Mouse (Mus musculus): ENCODE results near the gene Nrxn3. TPM values are rescaled to one million over a fixed set of nuclear protein-coding genes. Genes with fewer than 3 reads are reported as not detected.

Gene Nrxn3
- total RNA-seq, 2 experiments from 2014 or later: 0.57 to 0.97 TPM

DNA sequence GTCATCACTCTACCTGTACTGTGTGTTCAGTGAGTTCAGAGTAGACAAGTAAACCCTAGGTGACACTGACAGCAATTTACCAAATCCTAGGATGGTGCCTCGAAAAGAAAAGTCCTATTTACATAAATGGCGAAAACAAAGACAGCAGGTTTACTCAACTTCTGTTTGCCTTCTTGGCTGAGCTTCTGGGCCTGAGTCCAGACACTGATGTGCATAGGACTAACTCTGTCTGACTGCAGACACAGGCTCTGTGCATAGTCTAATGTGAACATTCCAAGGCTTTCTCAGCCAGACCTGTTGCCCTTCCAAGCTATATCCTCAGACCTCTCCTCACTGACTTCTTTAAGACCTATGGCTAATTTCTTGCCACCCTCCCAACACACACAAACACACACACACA, 1095.5 kb downstream of the Nrxn3 start:
- DNase-seq: peak; percentile 4

DNA sequence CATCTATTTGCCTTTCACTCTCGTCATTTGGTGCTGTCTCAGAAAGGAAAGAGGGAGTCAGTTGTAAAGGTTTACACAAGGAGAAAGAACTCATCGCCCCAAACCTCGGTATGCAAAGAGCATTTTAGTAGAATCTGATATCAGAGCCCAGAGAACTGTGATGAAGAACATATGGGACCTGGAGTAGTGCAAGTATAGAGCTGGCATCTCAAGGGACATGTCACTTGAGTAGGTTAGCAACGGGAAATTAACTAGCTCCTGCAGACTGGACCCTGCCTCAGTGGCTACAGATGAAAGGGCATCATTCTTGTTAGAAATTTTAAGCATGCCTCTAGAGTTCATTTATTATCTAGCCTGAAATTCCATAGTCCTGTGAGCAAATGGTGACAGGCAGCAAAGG, 1099.5 kb downstream of the Nrxn3 start:
- DNase-seq: no peak

DNA sequence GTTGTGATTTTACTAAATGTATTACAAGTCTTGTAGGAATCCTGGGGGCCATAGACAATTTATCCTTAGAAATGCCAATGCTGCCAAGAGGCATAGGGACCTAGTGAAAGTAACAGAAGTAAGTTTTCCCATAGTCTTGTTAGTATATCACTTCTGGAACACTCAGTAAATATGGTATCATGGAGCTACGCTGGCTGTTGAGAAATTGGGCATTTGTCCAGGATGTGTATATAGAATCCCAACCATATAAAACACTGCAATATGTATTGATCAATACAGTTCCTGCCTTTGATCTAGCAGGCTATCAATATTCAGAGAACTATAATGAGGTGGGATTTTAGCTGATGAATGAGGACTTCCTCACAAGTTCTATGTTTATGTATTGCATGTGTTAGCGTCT, 1107.3 kb downstream of the Nrxn3 start:
- DNase-seq: no peak

DNA sequence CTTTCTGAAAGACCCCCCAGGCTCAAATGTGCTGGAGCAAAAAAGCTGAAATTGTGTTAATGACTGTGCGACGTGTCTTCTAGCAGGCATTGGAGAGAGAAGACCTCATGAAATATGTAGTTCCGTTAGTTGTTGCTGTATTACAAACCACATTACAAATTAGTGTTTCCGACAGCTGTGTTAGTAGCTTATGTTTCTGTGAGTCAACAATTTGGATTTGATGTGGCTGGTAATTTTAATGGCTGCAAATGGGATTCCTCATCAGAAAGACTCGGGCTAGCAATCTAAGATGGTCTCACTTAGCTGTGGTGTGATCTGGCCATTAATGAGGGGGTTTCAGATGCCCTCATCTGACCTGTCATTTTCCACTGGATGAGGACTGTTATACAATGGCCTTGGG, 1107.7 kb downstream of the Nrxn3 start:
- no peak for DNase-seq

DNA sequence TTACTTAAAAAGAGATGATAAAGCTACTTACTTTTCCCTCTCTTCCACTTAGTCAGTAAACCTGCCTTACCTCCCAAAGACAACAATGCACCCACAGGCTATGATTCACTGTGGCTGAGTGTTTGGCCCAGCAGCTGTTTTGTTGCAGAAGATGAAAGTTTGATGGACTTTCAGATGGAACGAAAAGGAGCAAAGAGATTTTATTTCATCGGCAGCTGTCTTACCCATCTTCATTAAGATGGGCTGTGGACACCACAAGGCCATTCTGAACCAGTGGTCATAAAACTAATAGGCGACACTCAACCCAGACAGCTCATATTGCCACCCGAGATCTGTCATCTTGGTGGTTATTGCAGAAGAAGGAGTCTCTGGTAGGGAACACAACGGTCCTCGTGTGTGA, 1108.6 kb downstream of the Nrxn3 start:
- no peak for DNase-seq

DNA sequence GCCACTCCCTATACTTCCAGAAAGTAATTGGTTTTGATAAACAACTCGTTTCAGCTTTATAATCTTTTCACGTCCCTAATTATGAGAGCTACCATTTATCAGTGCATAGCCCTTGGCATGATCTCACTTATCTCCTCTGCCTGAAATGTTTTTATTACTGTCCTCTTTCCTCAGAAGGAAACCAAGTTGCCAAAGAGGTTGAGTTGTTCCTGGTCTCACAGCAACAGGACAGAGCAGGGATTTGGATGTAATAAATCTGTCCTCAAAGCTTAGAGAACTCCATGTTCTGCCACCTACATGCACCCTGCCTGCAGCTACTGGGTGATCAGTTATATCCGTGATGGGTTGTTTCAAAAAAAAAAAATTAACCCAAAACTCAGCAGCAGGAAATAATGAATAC, 1113.6 kb downstream of the Nrxn3 start:
- no peak for DNase-seq

DNA sequence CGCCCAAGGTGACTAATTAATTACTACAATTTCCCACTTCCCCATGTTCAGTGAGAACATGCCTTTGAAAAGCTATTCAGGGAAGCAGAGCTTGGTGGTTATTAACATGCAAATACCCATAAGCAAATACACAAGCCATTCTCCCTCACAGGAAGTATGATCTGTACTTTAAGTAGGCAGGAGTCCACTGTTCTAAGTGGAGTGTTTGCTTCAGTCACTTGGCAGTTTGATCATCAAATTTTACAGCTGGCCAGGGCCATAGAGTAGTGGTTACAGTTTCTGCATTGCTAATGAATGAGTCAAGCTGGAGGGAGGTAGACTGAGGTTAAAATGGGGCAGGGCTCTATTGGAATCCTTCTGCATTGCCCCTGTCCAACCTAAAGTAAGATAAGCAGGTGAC, 1120.2 kb downstream of the Nrxn3 start:
- no peak for DNase-seq

DNA sequence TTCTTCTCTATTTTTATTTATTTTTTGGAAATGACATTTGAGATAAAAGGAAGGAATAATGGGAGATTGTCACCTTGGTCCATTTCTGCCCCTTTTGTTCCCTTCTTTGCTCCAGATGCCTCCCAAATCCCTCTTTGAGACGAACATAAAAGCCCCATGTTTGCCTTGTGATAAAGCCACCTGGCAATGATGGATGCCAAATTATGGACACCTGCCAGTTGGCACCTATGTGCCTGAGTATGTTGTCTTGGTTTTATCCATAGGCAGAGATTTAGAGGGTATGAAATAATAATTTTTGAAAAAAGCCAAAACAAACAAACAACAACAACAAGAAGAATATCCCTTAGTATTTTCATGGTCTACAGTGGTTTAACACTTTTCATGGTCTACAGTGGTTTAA, 1125.4 kb downstream of the Nrxn3 start:
- no peak for DNase-seq

DNA sequence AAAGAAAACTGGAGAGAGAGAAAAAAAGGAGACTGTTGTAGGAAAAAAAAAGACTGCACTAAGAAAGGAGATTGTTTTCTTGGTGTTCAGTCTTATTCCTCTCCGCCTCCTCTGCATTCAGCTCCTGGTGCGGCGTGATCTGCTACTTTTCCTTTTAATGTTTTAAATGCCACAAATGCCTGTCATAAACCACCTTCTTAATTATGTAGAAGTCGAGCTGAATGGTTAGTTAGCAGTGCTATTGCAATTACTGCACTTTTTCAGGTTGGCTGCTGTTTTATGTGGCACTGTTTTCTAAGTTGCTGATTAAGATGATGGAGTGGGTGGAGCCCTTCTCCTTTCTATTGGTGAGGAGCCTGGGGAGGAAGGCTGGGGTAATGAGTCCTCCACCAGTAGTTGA, 1131.7 kb downstream of the Nrxn3 start:
- no peak for DNase-seq

DNA sequence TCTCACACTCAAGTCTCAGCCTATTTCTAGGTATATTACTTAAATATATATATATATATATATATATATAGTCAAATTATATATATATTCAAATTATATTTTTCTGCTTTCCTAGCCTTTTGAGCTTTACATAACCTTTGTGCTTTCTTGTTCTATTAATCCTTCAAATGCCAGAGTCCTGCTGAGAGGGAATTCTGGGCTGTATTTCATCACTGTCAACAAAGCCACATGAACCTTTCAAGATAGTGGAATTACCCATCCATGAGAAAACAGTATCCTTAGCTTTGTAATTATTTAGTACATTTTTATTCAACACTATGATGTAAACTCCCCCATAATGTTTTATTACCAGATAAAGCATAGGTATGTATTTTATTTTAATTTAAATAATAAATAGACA, 1144.4 kb downstream of the Nrxn3 start:
- DNase-seq: no peak

DNA sequence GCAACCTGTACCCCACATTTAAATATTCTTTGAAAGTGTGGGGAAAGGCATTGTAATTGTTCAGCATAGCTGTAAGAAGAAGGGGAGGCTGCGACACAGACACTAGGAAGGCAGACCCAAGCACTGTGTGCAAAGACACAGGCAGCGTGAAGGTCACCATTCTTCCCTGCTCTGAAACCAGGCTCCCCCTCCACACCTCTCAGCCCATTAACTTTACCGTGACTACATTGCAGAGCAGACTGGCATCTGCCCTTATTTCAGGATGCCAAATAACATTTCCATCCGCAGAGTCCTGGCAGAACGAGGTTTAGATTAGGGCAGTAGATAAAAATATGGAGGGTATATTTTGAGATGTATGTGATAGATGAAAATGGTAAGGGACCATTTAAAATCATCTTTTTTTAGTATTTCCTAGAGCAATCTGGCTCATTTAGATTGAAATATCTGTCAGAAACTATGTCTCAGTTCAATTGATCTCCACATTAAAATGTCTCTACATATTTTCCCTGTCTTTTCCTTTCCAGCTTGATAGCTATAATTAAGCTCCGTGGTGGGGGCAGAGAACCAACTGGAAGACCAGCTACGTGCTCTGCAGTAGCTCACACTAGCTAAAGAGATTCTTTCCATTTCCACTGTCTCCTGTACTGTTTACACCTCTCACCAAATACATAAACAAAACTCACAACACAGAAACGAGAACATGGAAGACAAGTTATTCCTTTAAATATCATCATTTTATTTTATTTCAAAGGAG, 1160.1 kb downstream of the Nrxn3 start:
- no peak for DNase-seq

DNA sequence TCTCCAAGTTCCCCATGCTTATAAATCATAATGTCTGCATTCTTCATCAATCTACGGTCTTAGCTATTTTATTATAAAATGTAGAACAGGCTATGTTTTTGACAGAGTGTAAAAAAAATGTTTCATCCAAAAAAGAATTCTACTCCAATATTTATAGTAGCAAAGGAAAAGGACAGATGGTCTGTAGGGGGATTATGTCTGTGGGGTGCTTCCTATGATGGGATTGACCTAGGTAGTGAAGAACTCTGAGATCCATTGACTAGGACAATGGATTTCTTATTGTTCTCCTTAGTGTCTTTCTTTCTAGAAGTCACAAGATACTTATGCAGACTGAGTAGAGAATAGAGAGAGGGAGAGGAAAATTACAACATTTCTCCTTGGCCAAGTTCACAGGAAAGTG, 1161.9 kb downstream of the Nrxn3 start:
- no peak for DNase-seq

DNA sequence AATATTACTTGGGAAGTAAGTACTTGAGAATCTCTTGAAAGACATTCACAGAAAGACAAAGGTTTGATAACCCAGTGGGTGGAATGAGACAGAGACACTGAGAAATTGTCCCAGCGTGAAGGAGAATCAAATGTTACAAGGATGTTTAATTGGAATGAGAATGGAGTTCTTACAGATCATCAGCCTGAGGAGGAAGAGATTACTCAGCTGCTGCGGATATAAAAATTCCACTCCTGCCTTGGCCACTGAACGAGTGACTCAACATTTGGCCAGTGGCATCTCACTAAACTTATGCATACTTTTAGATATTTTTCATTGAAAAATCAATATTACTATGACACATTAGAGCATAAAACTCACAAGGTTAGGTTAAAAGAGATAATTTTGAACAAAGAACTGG, 1166.0 kb downstream of the Nrxn3 start:
- peak; percentile 3 for DNase-seq

DNA sequence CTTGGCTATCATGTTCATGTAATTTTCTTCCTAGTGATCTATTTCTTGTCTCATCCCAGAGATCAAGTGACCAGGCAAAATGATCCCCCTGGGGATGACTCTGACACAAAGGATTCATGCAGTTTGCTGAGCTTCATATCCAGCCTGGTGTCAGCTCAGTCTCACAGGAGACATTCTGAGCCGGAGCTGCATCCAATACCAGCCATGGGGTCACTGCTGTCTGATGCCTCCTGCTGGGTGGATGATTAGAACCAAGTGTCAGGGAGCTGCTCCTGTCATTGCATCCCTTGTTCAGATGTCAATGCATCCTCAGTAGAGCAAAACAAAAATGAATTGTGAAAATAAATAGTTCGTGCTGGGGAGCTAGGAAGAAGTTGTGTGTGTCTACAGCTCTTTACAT, 1174.2 kb downstream of the Nrxn3 start:
- DNase-seq: no peak

DNA sequence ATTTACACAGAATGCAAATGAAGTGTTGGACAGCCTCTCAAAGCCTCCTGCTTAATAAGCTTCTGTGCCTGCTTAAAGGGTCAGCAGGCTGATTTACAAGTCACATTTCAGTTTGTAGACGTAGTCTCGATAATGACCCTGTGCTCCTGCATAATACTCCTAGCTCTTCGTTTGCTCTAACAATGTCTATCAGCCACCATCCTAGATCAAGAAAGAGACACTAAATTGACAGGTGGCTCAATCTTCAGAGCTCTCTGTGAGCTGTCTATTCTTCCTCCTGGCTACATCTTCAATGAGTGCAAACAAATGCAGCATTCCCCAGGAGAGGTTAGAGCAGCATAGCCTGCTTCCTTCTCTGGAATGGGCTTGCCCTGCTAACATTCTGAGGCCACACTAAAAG, 1186.9 kb downstream of the Nrxn3 start:
- DNase-seq: no peak

DNA sequence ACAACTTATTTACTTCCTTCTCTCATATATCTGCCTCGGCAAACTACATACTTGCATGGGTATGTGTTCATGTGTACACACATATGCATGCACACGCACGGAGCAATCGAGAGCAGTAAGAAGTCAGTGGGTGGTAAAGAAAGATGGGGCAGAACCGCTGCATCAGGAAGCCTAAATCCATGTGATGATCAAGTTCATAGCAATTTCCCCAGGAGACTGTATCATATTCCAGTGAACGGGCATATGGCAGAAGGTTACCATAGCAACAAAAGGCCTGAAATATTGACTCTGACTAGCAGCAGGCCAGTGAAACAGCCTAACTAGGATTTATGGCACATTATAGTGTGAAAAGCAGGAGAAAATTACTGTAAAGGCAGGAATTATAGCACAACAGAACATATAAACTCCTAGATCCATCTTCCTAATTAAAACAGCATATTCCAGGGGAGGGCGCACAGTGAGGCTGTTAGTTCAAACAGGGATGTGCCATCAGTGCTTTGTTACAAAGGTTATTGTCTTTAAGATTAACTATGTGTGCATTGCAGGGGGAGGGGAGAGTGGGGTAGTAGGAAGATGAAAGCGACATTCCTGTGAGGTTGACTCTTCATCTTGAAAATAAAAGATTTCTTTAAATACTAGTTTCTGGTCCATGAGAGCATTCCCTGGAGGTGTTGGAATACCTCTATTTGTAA, 1195.6 kb downstream of the Nrxn3 start:
- DNase-seq: no peak

DNA sequence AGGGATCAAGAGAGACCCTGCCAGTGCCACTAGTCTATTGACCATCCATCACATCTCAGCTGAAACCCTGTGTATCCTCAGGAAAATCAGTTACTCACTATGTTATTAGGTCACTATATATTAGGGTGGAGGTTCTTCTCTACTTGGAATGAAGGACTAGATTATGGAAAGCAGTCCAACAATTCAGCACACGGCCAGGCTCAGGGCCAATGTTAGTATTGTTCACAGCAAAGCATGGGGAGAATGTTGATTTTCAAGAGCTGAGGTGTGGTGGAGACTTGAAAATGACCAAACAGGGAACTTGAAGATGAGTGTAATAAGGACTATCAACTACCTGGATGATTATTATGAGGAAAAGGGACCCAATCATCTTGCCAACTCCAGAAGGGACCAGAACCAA, 1209.7 kb downstream of the Nrxn3 start:
- DNase-seq: no peak

DNA sequence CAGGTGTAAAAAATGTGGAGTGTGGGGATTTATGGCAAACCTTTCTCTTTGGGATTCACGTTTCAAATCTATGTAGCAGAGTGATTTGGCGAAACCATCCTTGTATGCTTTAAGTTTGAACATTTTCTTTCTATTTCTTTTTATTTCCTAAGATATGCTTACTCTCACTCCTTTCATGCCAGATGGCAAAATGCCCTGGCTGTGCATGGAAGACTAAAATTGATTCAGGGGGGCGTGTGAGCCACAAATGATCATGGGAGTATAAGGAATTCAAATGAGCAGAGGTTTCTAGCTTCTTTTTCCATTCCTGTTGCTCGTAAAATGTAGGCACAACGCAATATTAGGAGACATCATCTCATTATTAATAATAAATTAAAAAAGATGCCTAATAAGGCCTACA, 1211.0 kb downstream of the Nrxn3 start:
- DNase-seq: no peak

DNA sequence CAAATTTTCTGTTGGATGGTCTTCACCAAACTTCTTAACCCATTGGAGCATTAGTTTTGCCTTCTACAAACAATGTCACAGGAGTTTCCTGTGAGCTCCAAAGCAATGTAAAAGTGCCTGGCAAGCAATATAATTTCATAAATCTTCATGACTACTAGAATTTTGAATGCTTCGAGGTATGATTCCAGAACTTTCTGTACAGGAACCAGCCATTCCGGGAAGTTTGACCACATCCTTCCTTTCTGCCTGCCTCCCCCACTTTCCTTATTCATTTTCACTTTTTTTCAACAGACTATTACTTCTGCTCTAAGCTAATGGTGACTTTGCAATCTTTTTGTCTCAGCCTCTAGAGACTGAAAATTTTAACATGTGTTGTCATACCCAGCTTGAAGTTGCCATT, 1218.1 kb downstream of the Nrxn3 start:
- DNase-seq: no peak

DNA sequence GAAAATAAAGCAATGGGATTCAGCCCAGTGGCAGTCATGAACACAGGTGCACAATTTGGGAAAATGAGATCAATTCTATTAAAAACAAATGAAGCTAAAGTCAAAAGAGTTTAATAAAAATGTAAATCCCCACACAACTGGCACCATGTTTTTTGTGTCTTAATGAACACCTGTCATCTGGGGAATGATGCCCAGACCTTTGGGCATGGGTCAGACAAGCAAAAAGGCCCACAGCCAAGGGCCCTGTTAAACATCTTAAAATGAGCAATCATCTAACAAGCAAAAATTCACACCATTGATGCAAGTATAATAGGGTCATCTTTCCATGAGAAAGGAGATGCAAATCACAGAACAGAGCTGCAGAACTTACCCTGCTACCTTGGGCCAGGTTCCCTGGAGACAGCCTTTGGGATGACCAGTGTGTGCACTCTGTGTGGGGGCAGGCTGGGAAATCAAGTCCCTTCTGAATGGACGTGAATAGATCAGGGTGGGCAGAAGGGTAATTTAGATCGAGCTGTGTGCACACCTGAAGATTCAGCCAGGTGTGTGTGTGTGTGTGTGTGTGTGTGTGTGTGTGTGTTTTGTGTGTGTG, 1223.3 kb downstream of the Nrxn3 start:
- no peak for DNase-seq

DNA sequence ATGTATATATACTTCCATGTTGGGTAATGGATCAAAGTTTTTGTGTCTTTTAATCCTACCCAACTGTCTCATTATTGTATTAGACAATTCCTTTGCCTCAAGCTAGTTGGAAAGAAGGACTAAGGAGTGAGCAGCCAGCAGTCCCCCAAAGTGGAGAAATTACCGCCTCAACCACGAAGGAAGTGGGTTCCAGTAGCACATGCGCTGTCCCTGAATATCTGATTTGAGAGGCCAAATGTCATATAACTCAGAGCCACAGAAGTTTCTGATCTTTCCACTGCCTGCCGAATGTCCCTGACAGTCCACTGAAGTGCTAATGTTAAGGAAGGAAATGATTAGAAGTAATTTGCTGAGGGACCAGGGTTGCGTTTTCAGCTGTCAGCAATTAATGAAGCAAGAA, 1223.8 kb downstream of the Nrxn3 start:
- no peak for DNase-seq

DNA sequence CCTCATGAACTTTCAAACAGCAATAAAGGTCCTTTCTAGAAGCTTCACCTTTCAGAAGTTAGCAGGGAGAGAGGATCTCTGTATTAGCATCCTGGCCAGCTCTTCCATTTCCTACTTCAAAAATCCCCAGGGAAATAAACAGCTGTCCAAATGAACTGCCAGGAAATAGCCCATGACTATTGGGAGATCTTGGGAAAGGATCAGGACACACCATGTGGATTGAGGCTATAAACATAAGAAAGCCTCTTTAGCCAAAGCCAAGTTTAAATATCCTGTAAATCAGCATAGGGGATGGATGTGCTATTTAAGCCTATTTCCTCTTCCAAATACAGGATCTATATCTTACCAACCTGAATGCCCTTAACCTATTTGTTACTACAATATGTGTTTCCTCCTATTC, 1230.6 kb downstream of the Nrxn3 start:
- no peak for DNase-seq

DNA sequence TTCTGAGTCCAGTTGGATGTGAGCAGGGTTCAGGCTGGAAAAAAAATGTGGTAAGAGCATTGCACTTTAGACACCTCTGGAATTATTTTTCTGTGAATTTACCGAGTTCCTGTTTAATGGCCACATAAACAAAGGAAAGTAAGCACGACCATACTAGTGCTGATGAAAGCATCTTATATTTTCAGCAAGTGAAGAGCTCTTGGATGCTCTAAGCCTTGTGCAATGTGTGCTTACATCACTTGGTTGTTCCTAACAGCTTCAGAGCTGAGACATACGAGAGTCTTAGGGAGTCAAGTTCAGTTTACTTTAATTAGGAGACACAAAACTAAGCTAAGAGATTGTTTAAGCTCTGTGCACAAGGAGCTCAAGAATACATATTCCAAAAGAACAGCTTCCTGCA, 1231.0 kb downstream of the Nrxn3 start:
- DNase-seq: no peak

All from adrenal gland, postnatal 10 days (tissue).